Mouse (Mus musculus): ENCODE measurements at regions not wholly inside any gene's neighbourhood (a gene's known extent, or its start where the extent isn't known, plus 50 kb on each side); places are given as distances from the start of the nearest gene placed in this dataset.

- Histone ChIP-seq H3K27me3 (replicated peaks; ENCODE audit: control insufficient read depth, insufficient read depth, low read length) (no peaks in the 10 kb centered on the region), H3K4me3 (ENCODE audit: low read depth, low read length) (no peak overlapping the region), H3K4me2 (ENCODE audit: low read length) (peak overlapping the region; percentile 14; the same call in 1 of the 2 replicates), H3K4me1 (replicated peaks; ENCODE audit: control insufficient read depth, insufficient read depth, low read length) (peaks cover 11% of the 10 kb centered on the region; the same call in 1 of the 2 replicates), H3K9me3 (ENCODE audit: control insufficient read depth, low read length) (no peaks in the 10 kb centered on the region), H3K36me3 (ENCODE audit: control insufficient read depth, insufficient read depth, low read length) (no peaks in the 10 kb centered on the region), H3K9ac (ENCODE audit: low read length) (no peak overlapping the region), H3K27ac (ENCODE audit: low read depth) (peak overlapping the region; percentile 67)
- 5% methylated on average over 6 of the region's 6 CpGs for WGBS
- peak; percentile 86 for ATAC-seq (replicated peaks; ENCODE audit: low FRiP score, low TSS enrichment, low read depth)
- DNase-seq (ENCODE audit: low spot score): peak; percentile 71
Measured at GRCm38 (mm10) chr4:124134341-124135164, 216.7 kb upstream of the 4930535I16Rik start.

- DNase-seq (ENCODE audit: low spot score) (no peak), ATAC-seq (replicated peaks; ENCODE audit: low FRiP score, low TSS enrichment, low read depth) (no peak)
- Histone ChIP-seq H3K9ac (ENCODE audit: low read length) (no peak overlapping the region), H3K27me3 (replicated peaks; ENCODE audit: control insufficient read depth, insufficient read depth, low read length) (no peaks in the 10 kb centered on the region), H3K27ac (ENCODE audit: low read depth) (no peak overlapping the region), H3K4me2 (ENCODE audit: low read length) (no peak overlapping the region), H3K4me1 (replicated peaks; ENCODE audit: control insufficient read depth, insufficient read depth, low read length) (peaks cover 11% of the 10 kb centered on the region; the same call in 1 of the 2 replicates), H3K36me3 (ENCODE audit: control insufficient read depth, insufficient read depth, low read length) (no peaks in the 10 kb centered on the region), H3K4me3 (ENCODE audit: low read depth, low read length) (no peak overlapping the region), H3K9me3 (ENCODE audit: control insufficient read depth, low read length) (no peaks in the 10 kb centered on the region)
- 62% methylated on average over 5 of the region's 5 CpGs for WGBS
Measured at GRCm38 (mm10) chr4:124130946-124131345, 213.1 kb upstream of the 4930535I16Rik start.

- Histone ChIP-seq H3K4me3 (ENCODE audit: low read depth, low read length) (no peak overlapping the region), H3K36me3 (ENCODE audit: control insufficient read depth, insufficient read depth, low read length) (no peaks in the 10 kb centered on the region), H3K27ac (ENCODE audit: low read depth) (no peak overlapping the region), H3K27me3 (replicated peaks; ENCODE audit: control insufficient read depth, insufficient read depth, low read length) (no peaks in the 10 kb centered on the region), H3K4me2 (ENCODE audit: low read length) (no peak overlapping the region), H3K4me1 (replicated peaks; ENCODE audit: control insufficient read depth, insufficient read depth, low read length) (no peaks in the 10 kb centered on the region), H3K9me3 (ENCODE audit: control insufficient read depth, low read length) (no peaks in the 10 kb centered on the region), H3K9ac (ENCODE audit: low read length) (no peak overlapping the region)
- ATAC-seq (replicated peaks; ENCODE audit: low FRiP score, low TSS enrichment, low read depth) (no peak), DNase-seq (ENCODE audit: low spot score) (no peak)
- 74% methylated on average over 8 of the region's 8 CpGs for WGBS
Measured at GRCm38 (mm10) chr4:124126258-124126657, 208.4 kb upstream of the 4930535I16Rik start.

GRCm38 (mm10) chr4:124120334-124120733 lies 202.5 kb upstream of the 4930535I16Rik start:
- DNase-seq (ENCODE audit: low spot score): no peak
- Histone ChIP-seq H3K9ac (ENCODE audit: low read length) (no peak overlapping the region), H3K27me3 (replicated peaks; ENCODE audit: control insufficient read depth, insufficient read depth, low read length) (no peaks in the 10 kb centered on the region), H3K4me2 (ENCODE audit: low read length) (no peak overlapping the region), H3K4me1 (replicated peaks; ENCODE audit: control insufficient read depth, insufficient read depth, low read length) (no peaks in the 10 kb centered on the region), H3K4me3 (ENCODE audit: low read depth, low read length) (no peak overlapping the region), H3K27ac (ENCODE audit: low read depth) (no peak overlapping the region), H3K9me3 (ENCODE audit: control insufficient read depth, low read length) (no peaks in the 10 kb centered on the region), H3K36me3 (ENCODE audit: control insufficient read depth, insufficient read depth, low read length) (no peaks in the 10 kb centered on the region)
- 62% methylated on average over 6 of the region's 6 CpGs for WGBS
- no peak for ATAC-seq (replicated peaks; ENCODE audit: low FRiP score, low TSS enrichment, low read depth)

GRCm38 (mm10) chr4:124113856-124114345 lies 196.1 kb upstream of the 4930535I16Rik start:
- no peak for ATAC-seq (replicated peaks; ENCODE audit: low FRiP score, low TSS enrichment, low read depth)
- Histone ChIP-seq H3K9ac (ENCODE audit: low read length) (no peak overlapping the region), H3K36me3 (ENCODE audit: control insufficient read depth, insufficient read depth, low read length) (no peaks in the 10 kb centered on the region), H3K27ac (ENCODE audit: low read depth) (no peak overlapping the region), H3K4me3 (ENCODE audit: low read depth, low read length) (no peak overlapping the region), H3K9me3 (ENCODE audit: control insufficient read depth, low read length) (no peaks in the 10 kb centered on the region), H3K27me3 (replicated peaks; ENCODE audit: control insufficient read depth, insufficient read depth, low read length) (no peaks in the 10 kb centered on the region), H3K4me1 (replicated peaks; ENCODE audit: control insufficient read depth, insufficient read depth, low read length) (no peaks in the 10 kb centered on the region), H3K4me2 (ENCODE audit: low read length) (no peak overlapping the region)
- no peak for DNase-seq (ENCODE audit: low spot score)
- WGBS: 86% methylated on average over 12 of the region's 12 CpGs

- DNase-seq (ENCODE audit: low spot score): peak; percentile 57
- WGBS: 61% methylated on average over 8 of the region's 8 CpGs
Measured at GRCm38 (mm10) chr4:124110705-124111104, 192.9 kb upstream of the 4930535I16Rik start.

GRCm38 (mm10) chr4:124109371-124109770 lies 191.5 kb upstream of the 4930535I16Rik start:
- 85% methylated on average over 3 of the region's 3 CpGs for WGBS
- Histone ChIP-seq H3K9me3 (ENCODE audit: control insufficient read depth, low read length) (no peaks in the 10 kb centered on the region), H3K4me2 (ENCODE audit: low read length) (no peak overlapping the region), H3K4me3 (ENCODE audit: low read depth, low read length) (no peak overlapping the region), H3K36me3 (ENCODE audit: control insufficient read depth, insufficient read depth, low read length) (no peaks in the 10 kb centered on the region), H3K4me1 (replicated peaks; ENCODE audit: control insufficient read depth, insufficient read depth, low read length) (no peaks in the 10 kb centered on the region), H3K27ac (ENCODE audit: low read depth) (no peak overlapping the region), H3K27me3 (replicated peaks; ENCODE audit: control insufficient read depth, insufficient read depth, low read length) (no peaks in the 10 kb centered on the region), H3K9ac (ENCODE audit: low read length) (no peak overlapping the region)
- DNase-seq (ENCODE audit: low spot score) (no peak), ATAC-seq (replicated peaks; ENCODE audit: low FRiP score, low TSS enrichment, low read depth) (no peak)

More at GRCm38 (mm10) chr4:124110705-124111104, 192.9 kb upstream of the 4930535I16Rik start:
- ATAC-seq (replicated peaks; ENCODE audit: low FRiP score, low TSS enrichment, low read depth): no peak
- Histone ChIP-seq H3K9me3 (ENCODE audit: control insufficient read depth, low read length) (no peaks in the 10 kb centered on the region), H3K4me2 (ENCODE audit: low read length) (no peak overlapping the region), H3K36me3 (ENCODE audit: control insufficient read depth, insufficient read depth, low read length) (no peaks in the 10 kb centered on the region), H3K9ac (ENCODE audit: low read length) (no peak overlapping the region), H3K27ac (ENCODE audit: low read depth) (no peak overlapping the region), H3K4me1 (replicated peaks; ENCODE audit: control insufficient read depth, insufficient read depth, low read length) (no peaks in the 10 kb centered on the region), H3K27me3 (replicated peaks; ENCODE audit: control insufficient read depth, insufficient read depth, low read length) (no peaks in the 10 kb centered on the region), H3K4me3 (ENCODE audit: low read depth, low read length) (no peak overlapping the region)

- H3K27me3 ChIP-seq (replicated peaks; ENCODE audit: control insufficient read depth, insufficient read depth, low read length): no peaks in the 10 kb centered on the region; the same call in none of the 2 replicates
- no peak overlapping the region for H3K27ac ChIP-seq (ENCODE audit: low read depth)
- DNase-seq (ENCODE audit: low spot score) (peak; percentile 57), ATAC-seq (replicated peaks; ENCODE audit: low FRiP score, low TSS enrichment, low read depth) (no peak)
- WGBS: 38% methylated on average over 2 of the region's 2 CpGs
- H3K4me1 ChIP-seq (replicated peaks; ENCODE audit: control insufficient read depth, insufficient read depth, low read length): no peaks in the 10 kb centered on the region
- H3K4me2 ChIP-seq (ENCODE audit: low read length): no peak overlapping the region
- no peak overlapping the region for H3K4me3 ChIP-seq (ENCODE audit: low read depth, low read length)
- H3K9ac ChIP-seq (ENCODE audit: low read length): no peak overlapping the region
- H3K36me3 ChIP-seq (ENCODE audit: control insufficient read depth, insufficient read depth, low read length): no peaks in the 10 kb centered on the region
- no peaks in the 10 kb centered on the region for H3K9me3 ChIP-seq (ENCODE audit: control insufficient read depth, low read length)
Measured at GRCm38 (mm10) chr4:124102684-124103083, 184.9 kb upstream of the 4930535I16Rik start.

- no peaks in the 10 kb centered on the region for H3K27me3 ChIP-seq (replicated peaks; ENCODE audit: control insufficient read depth, insufficient read depth, low read length)
- no peaks in the 10 kb centered on the region for H3K4me1 ChIP-seq (replicated peaks; ENCODE audit: control insufficient read depth, insufficient read depth, low read length)
- H3K9me3 ChIP-seq (ENCODE audit: control insufficient read depth, low read length): no peaks in the 10 kb centered on the region
- WGBS: 81% methylated on average over 7 of the region's 7 CpGs
- DNase-seq (ENCODE audit: low spot score) (no peak), ATAC-seq (replicated peaks; ENCODE audit: low FRiP score, low TSS enrichment, low read depth) (no peak)
- H3K4me2 ChIP-seq (ENCODE audit: low read length): no peak overlapping the region
- H3K9ac ChIP-seq (ENCODE audit: low read length): no peak overlapping the region
- no peaks in the 10 kb centered on the region for H3K36me3 ChIP-seq (ENCODE audit: control insufficient read depth, insufficient read depth, low read length)
- H3K27ac ChIP-seq (ENCODE audit: low read depth): no peak overlapping the region
- no peak overlapping the region for H3K4me3 ChIP-seq (ENCODE audit: low read depth, low read length)
Measured at GRCm38 (mm10) chr4:124086801-124087200, 169.0 kb upstream of the 4930535I16Rik start.

Data from intestine, embryonic 14.5 days (tissue).